Mouse (Mus musculus) mouse embryonic stem cell (cell line): Measurements from ENCODE around the gene Cers6.

Experiments used
- in situ Hi-C, 2 experiments: fragments of 300-500 bp; cut with MboI; formaldehyde crosslinking; loops; 1 replicate in 1 of 2; 3 replicates in 1 of 2; pipeline ENCODE4 v1.14.3; 2019 to 2020; ENCODE audit warnings: low sequenced_read_pairs in 2 of 2, low pct_unique_long_range_greater_than_20kb in 1 of 2, mixed read lengths in 1 of 2; ENCODE audit not compliant: unreplicated experiment in 1 of 2

Cers6 gene

GRCm38 (mm10) chr2:68907721-68908463, 46.7 kb downstream of the Cers6 start:
- in situ Hi-C loops: no loop called here

DNA sequence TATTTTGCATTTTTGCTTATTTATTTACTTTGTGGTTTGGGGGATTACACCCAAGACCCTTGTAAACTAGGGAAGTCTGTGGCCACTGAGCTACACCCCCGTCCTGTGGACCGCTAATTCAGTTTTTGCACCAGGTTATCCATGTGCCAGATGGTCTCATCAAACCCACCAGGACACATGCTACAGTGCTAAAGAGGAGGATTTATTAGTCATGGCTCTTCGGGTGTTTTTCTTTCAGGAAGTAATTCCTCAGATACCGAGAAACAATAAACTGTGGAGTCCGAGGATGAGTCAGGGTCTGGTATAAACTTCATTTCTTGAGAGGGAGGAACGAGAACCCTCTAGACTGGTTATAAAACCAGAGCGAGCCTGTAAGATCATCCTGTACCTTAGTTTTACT, 49.5 kb downstream of the Cers6 start:
- in situ Hi-C loops: no loop called here

DNA sequence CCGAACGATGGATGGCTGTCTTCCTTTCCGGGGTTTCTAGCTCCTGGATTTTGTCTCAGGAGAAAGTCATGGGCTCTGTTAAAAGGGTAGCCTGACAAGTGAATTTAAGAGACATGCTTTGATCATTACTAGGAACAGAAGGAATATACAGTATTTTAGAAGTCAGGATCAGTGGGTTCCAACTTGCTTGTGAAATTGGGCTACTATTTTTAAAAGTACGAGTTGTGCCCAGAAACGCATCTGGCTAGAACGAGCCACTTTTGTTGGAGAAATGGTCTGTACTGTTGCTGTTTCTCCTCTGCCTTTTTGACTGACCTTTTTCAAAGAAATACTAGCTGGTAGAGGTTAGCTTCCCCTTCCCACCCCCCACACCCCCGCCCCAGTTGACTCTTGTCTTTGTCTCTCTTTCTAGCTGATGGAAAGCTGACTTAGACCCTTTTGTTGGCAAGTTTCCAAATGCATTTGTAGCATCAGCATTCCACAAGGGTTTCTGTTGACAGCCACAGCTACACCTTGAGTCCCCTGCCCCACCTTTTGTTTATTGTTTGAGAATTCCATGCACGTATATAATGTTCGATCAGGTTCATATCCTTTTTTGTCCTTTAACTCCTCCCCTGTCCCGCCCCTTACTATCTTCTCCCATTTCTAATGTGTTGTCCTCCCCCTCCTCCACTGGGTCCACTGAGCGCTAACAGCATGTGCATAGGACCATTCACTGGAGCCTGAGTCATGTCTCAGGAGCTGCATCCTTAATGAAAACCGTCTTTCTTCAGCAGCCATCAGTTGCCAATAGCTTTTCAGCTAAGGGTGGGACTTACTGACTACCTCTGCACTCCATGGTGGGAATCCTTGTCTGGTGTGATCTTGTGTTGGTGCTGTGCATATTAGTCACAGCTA, 50.6 kb downstream of the Cers6 start:
- in situ Hi-C loops: no loop called here

DNA sequence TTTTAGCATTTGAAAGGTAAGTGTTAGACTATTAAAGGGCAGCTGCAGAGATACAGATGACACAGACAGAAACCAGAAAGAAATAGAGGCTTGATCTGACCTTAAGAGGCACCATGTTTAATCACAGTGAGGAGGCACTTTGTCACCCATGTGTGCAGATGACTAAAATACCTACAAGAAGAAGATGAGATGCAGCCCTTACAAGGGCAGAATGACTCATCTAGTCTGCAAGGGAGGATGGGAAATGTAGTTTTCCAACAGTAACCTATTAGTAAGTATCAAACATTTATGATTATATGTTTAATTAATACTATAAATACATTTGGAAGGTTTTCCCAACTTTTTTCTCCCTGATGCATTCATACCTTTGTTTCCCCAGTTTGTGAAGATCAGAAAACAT, 54.5 kb downstream of the Cers6 start:
- in situ Hi-C loops: no loop called here

GRCm38 (mm10) chr2:68916299-68916698, 55.1 kb downstream of the Cers6 start:
- in situ Hi-C loops: no loop called here

DNA sequence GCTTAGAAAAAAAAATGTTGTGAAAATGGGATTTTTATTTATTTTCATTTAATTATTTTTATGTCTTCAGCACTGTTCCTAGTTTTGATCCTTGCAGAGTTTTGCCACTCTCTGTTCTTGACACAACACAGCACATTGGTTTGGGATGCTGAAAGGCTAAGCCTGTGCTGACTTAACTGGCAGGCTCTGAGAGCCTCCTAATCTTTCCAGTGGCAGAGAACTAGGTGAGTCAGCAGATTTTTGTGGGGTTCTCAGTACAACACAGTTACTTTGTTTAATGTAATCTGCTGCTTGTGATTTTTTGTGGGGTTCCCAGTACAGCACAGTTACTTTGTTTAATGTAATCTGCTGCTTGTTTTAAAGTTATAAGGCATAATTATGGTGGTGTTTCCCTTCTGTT, 55.8 kb downstream of the Cers6 start:
- in situ Hi-C loops: no loop called here

DNA sequence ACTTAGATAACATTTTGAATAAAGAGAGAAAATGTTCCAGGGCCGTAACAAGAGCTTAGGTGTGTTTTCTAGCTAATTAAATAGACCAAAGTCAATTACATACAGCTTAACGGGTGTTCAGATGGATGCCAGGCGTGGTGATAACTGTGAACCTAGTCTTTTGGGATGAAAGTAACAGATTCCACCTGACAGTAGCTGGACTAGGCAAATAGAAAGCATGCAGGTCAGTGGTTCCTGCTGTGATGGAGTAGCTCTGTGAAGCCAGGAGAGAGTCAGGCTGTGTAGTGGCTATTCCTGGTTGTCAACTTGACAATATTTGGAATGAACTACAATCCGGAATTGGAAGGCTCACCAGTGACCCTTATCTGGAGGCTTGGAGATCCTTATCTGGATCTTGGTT, 56.3 kb downstream of the Cers6 start:
- in situ Hi-C loops: no loop called here

GRCm38 (mm10) chr2:68924344-68924743, 63.1 kb downstream of the Cers6 start:
- in situ Hi-C loops: no loop called here

DNA sequence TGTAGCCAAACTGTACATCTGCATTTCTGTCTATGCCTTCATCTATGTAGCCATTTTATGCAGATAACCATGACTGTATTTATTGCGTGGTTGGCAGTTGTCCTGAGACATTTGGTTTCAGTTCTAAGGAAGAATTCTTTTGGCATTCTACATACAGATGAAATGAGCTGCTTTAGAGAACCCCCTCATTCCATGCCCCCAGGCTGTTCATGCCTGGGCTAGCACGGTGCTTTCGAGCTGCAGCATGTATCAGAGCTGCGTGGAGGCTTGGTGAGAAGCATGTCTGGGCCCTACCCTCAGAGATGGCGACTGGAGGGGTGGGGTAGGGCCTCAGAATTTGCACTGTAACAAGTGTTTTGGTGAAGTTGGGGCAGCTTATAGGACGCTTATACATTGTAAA, 64.3 kb downstream of the Cers6 start:
- in situ Hi-C loops: no loop called here

DNA sequence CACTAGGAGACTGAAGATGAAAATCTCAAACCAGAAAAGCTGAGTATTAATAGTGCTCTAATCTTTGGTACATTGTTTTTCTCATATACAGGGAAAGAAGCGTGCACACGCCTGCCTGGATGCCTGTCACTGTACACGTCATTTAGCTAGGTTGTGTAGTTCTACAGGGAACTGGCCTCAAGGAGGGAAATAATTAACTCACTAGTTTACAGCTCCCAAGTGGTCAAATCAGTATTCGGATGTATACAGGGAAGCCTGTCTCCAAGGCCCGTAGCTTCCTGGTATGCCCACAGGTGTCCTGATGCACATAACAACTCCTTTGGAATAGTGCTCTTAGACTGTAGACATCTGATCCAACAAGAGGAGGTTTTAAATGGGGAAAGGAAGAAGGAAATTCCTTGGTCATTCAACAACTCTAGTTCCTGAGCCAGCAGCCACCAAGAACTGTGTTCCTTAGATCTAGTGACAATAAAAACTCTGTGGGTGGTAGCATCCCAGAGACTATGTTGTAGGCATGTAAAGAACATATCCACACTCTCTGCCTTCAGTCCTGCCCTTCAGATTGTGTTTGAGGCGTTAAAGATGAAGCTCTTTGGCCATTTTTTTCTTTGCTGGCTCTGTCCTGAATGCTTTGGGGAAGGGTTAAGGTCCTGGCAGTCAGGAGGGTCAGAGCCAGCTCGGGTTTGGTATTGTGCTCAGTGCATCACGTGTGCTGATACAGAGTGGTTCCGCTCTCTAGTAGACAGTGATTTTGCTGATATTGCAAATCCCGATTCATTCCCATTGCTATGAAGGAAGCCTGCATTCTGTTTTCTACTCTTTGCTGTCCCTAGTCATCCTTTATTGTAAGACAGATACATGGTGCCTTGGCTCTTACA, 65.9 kb downstream of the Cers6 start:
- in situ Hi-C loops: no loop called here

GRCm38 (mm10) chr2:68932240-68932639, 71.0 kb downstream of the Cers6 start:
- in situ Hi-C loops: no loop called here

DNA sequence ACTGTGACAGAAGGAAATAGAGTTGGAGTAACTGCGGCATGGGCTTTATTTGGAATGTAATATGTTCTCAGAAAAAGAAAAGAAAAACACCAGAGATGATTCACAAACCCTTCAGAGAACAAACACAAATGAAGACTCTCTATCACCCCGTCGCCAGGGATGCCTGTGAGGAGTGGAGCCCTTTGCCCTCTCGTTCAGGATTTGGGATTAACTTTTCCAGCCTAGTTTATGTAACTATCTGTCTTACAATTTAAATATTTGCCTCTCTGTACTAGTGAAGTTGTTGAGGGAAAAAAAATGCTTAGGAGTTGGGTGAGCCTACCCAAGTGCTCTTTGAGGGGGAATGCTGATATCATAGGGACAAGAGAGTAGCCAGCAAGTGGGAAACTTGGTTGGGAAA, 71.4 kb downstream of the Cers6 start:
- in situ Hi-C loops: no loop called here

DNA sequence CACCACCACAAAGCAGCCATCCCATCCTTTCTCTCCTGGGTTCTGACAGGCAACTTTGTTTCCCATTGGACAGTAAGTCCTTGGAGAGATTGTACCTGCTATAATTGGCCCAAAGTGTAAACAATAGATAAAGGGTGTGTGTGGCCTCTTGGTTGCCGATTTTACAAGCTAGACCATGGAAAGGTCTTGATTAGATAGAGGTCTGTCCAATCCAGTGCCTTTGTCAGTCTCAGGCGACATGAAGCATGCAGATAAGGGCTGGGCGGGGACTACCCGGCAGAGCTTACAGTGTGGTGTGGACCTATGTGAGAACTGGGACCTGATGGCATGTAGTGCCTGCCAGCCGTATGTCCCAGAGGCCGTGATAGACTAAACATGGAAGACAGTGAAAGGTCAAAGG, 73.4 kb downstream of the Cers6 start:
- in situ Hi-C loops: no loop called here

DNA sequence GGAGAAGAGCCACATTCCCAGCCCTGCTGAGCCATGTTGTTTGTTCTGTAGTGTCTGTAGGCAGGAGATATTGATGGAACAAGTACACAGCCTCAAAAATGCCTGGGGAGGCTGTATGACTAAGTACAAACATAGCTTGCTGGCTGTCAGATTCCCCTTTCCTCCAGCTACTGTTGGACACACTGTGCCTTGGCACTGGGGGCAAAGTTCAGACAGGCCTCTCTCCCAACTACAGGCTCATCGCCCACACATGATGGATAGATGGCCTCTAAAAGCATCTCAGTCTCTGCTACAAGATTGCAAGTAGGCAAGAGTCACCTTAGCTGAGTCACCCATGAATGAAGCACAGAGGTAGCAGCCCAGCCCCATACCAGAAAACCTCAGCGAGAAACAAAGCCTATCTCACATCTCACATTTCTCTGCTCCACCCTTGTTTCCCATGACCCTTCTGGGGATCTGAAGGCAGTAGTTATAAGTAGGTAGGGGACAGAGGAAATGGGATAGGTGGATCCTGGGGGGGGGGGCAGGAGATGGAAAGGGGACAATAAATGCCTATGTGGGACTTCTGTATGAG, 74.6 kb downstream of the Cers6 start:
- in situ Hi-C loops: no loop called here

GRCm38 (mm10) chr2:68936773-68937172, 75.5 kb downstream of the Cers6 start:
- in situ Hi-C loops: no loop called here

DNA sequence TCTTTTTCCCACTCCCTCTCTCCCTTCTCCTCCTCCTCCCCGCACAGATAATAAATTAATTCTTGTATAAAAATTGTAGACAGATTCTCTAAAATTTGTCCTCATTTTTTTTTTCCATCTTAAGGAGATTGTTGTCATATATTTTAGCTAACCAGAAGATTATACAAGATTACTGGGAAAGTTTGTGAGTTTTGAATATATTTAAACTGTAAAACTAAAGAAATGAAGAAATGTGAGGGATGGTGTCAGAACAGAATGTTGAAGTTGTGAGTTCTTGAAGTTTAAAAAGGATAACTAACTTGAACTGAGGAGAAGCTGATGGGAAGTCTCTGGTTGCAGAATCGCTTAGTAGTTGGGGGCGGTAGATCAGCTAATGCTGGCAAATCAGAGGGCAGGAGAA, 76.6 kb downstream of the Cers6 start:
- in situ Hi-C loops: no loop called here

DNA sequence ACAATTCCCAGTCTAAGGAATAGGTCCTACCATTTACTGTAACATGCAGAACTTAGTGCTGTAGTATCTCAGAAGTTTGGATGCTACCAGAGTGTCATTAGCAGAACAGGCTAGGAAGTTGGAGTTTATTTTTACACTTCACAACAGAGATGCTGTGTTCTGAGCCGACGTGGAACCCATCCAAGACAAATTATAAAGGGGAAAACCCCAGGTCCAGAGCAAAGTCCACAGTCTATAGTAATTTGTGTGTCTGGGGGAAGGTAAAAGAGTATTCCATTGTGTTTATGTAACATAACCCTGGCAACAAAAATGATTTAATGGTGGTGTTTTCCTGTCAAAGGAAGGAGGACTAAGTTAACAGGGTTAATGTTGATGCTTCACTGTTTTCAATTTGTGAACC, 83.7 kb downstream of the Cers6 start:
- in situ Hi-C loops: no loop called here

- in situ Hi-C loops: no loop called here
Observed at GRCm38 (mm10) chr2:68945976-68946375, 84.7 kb downstream of the Cers6 start.

DNA sequence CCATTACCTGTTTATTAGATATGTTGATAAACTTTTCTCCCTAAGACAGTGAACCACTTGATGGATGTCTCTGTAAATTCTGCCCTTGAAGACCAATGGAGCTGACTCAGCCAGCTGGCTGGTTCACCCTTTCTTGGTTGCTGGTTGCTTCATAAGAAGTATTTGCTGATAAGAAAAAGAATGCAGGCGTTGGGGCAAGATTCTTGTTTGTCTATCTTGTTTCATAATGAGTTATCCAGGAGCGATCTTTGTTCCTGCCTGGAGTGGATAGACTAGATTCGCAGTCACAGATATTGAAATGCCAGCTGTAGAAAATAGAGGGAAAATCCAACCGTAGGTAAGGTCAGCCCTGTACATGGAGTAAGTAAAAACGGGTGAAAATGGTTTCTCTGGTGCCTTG, 85.6 kb downstream of the Cers6 start:
- in situ Hi-C loops: no loop called here
